Mouse (Mus musculus): ENCODE results near the gene Fbxl20. TPM values are rescaled to one million over a fixed set of nuclear protein-coding genes. Genes with fewer than 3 reads are reported as not detected.

Gene Fbxl20
- polyA plus RNA-seq, 1 experiment from 2014 or later: 27.3 TPM

GRCm38 (mm10) chr11:98037871-98038270 lies 112.3 kb downstream of the Fbxl20 start:
- WGBS: 54% methylated on average over 14 of the region's 14 CpGs
- no peak overlapping the region for H3K27ac ChIP-seq
- H3K9me3 ChIP-seq (replicated peaks): no peaks in the 10 kb centered on the region
- DNase-seq (ENCODE audit: low spot score): no peak
- no peak overlapping the region for H3K4me3 ChIP-seq
- peaks cover 25% of the 10 kb centered on the region for H3K4me1 ChIP-seq
- no peaks in the 10 kb centered on the region for H3K36me3 ChIP-seq
- H3K27me3 ChIP-seq (ENCODE audit: low read depth, poor library complexity, severe bottlenecking): peaks cover 37% of the 10 kb centered on the region

DNA sequence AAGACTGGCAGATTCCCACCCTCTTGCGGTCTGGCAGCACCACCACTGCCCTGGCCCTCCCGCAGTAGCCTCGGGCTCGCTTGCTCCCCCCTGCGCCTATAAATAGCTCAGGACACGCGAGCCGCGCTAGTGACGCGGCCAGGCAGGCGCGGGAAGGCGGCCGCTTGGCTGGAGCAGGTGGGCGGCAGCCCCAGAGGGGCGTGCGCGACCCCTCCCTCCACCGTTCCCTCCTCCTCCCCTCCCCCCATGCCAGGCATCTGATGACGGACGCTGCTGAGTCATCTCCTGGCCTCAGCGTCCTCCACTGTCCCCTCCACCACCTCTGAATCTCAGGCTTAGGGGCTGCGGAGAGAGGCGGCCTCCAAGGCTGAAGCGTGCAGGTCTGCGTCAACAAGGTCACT lies 114.2 kb downstream of the Fbxl20 start:
- under 1% methylated on average over 27 of the region's 27 CpGs for WGBS
- Histone ChIP-seq H3K4me3 (peak overlapping the region; percentile 52), H3K4me1 (peaks cover 22% of the 10 kb centered on the region), H3K27ac (peak overlapping the region; percentile 48), H3K27me3 (ENCODE audit: low read depth, poor library complexity, severe bottlenecking) (peaks cover 37% of the 10 kb centered on the region), H3K36me3 (peaks cover 4% of the 10 kb centered on the region), H3K9me3 (replicated peaks) (no peaks in the 10 kb centered on the region)
- DNase-seq (ENCODE audit: low spot score): peak; percentile 69

DNA sequence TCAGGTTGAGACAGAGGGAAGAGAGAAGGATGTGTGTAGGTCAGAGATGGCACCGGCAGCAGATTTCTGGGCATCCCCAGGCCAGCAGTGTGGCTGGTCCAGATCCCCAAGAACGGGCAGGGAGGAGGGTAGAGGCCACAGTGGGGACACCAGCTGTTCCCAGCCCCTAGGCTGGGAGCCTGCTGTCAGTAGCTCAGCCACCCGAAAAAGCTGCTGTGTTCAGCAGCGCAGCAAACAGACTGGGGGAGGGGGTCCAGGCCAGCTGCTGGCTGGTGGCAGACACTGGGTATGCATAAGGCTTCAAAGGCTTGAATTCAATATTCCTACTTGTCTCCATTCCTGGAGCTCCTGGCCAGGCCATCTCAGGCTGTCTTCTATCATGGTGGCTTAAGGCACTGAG lies 115.4 kb downstream of the Fbxl20 start:
- Histone ChIP-seq H3K9me3 (replicated peaks) (no peaks in the 10 kb centered on the region), H3K27me3 (ENCODE audit: low read depth, poor library complexity, severe bottlenecking) (peaks cover 37% of the 10 kb centered on the region), H3K4me3 (no peak overlapping the region), H3K4me1 (peaks cover 21% of the 10 kb centered on the region), H3K27ac (peak overlapping the region; percentile 36; the same call in 1 of the 2 replicates), H3K36me3 (peaks cover 16% of the 10 kb centered on the region)
- WGBS: 40% methylated on average over 4 of the region's 4 CpGs
- no peak for DNase-seq (ENCODE audit: low spot score)

GRCm38 (mm10) chr11:98034061-98034460 lies 116.1 kb downstream of the Fbxl20 start:
- Histone ChIP-seq H3K27ac (no peak overlapping the region), H3K27me3 (ENCODE audit: low read depth, poor library complexity, severe bottlenecking) (peaks cover 37% of the 10 kb centered on the region), H3K4me1 (peaks cover 21% of the 10 kb centered on the region), H3K9me3 (replicated peaks) (no peaks in the 10 kb centered on the region), H3K36me3 (peaks cover 23% of the 10 kb centered on the region), H3K4me3 (no peak overlapping the region)
- no peak for DNase-seq (ENCODE audit: low spot score)
- WGBS: 90% methylated on average over 5 of the region's 5 CpGs

Other genes starting within 250 kb of the Fbxl20 start
- gene Plxdc1, start 164.0 kb downstream of the Fbxl20 start, polyA plus RNA-seq (2016; fragmentation: Nextera tagmentation; extraction: Ambion mirVana): not detected in 2 replicates
- gene Arl5c, start 154.2 kb downstream of the Fbxl20 start, polyA plus RNA-seq (2016; fragmentation: Nextera tagmentation; extraction: Ambion mirVana): 12.4 and 17.8 TPM in 2 replicates
- 3.4 and 6.5 TPM in 2 replicates for gene Cacnb1, start 127.4 kb downstream of the Fbxl20 start, polyA plus RNA-seq (2016; fragmentation: Nextera tagmentation; extraction: Ambion mirVana)
- 1,186 and 1,476 TPM in 2 replicates for gene Rpl19, start 123.7 kb downstream of the Fbxl20 start, polyA plus RNA-seq (2016; fragmentation: Nextera tagmentation; extraction: Ambion mirVana)
- gene Stac2, start 96.9 kb downstream of the Fbxl20 start, polyA plus RNA-seq (2016; fragmentation: Nextera tagmentation; extraction: Ambion mirVana): 0.28 and 0.56 TPM in 2 replicates
- 73.2 and 84.3 TPM in 2 replicates for gene Med1, start 42.9 kb upstream of the Fbxl20 start, polyA plus RNA-seq (2016; fragmentation: Nextera tagmentation; extraction: Ambion mirVana)
- gene Cdk12, start 52.7 kb upstream of the Fbxl20 start, polyA plus RNA-seq (2016; fragmentation: Nextera tagmentation; extraction: Ambion mirVana): 12.2 and 14.6 TPM in 2 replicates
- not detected in 2 replicates for gene Neurod2, start 179.2 kb upstream of the Fbxl20 start, polyA plus RNA-seq (2016; fragmentation: Nextera tagmentation; extraction: Ambion mirVana)
- 0.13 TPM in 2 replicates for gene Ppp1r1b, start 198.0 kb upstream of the Fbxl20 start, polyA plus RNA-seq (2016; fragmentation: Nextera tagmentation; extraction: Ambion mirVana)
- gene Stard3, start 208.0 kb upstream of the Fbxl20 start, polyA plus RNA-seq (2016; fragmentation: Nextera tagmentation; extraction: Ambion mirVana): 37.8 and 41.3 TPM in 2 replicates
- gene Tcap, start 233.4 kb upstream of the Fbxl20 start, polyA plus RNA-seq (2016; fragmentation: Nextera tagmentation; extraction: Ambion mirVana): 0.16 and 0.40 TPM in 2 replicates
- 0.61 TPM in 1 of 2 replicates, not detected in the other for gene Pnmt, start 236.0 kb upstream of the Fbxl20 start, polyA plus RNA-seq (2016; fragmentation: Nextera tagmentation; extraction: Ambion mirVana)

Measured in limb, embryonic 10.5 days (tissue).